Mouse (Mus musculus) kidney, adult 9 months (tissue): ENCODE data around the gene Elovl5.
"Not testable (repeated sequence)": the region's sequence is repeated elsewhere in the genome, so short reads cannot be mapped to it uniquely, and the experiment has no call there.

Experiments
- DNase-seq: peaks from one replicate; pipeline ENCODE4 v3.0.0; 2022

Gene Elovl5

DNA sequence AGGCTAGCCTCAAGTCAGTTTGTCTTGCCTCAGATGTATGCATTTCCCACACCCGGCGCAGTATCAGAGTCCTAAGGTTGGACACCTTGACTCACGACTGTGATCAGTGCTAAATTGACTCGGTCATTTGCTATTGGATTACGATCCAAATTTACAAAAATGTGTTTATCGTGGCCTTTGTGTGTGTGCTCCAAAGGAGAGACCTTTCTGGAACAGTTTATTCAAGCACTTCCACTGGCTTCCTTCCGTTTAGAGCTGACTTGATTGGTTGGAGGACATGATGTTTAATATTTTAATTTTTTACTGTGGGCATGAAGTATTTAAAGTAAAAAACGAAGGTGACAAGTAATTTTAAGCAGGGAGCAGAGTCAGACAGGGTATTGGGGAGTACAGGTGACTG, 38.8 kb downstream of the Elovl5 start:
- DNase-seq = no peak

GRCm38 (mm10) chr9:77958327-77958726, 41.2 kb downstream of the Elovl5 start:
- DNase-seq = no peak

GRCm38 (mm10) chr9:77959759-77960158, 42.6 kb downstream of the Elovl5 start:
- DNase-seq = no peak

GRCm38 (mm10) chr9:77961350-77961749, 44.2 kb downstream of the Elovl5 start:
- DNase-seq = no peak

GRCm38 (mm10) chr9:77964084-77964483, 46.9 kb downstream of the Elovl5 start:
- DNase-seq = peak; percentile 79

DNA sequence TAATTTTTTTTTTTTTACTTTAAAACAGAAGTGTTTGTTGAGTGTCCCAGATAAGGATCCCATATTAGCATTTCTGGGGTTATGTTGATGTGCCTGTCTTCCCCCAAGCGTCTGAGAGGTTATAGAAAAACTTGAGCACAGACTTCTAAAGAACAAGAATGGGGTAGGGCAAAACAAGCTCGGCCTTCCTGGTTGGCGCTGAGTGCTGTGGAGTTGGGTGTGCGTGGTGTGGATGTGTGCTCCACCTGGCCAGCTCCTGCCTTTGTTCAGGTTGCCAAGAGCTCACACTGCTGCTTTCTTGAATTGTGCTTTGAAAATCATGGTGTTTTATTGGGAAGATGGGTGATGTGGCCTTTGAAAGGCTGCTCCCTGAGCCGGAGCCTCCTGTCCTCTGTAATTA, 48.1 kb downstream of the Elovl5 start:
- DNase-seq = no peak

DNA sequence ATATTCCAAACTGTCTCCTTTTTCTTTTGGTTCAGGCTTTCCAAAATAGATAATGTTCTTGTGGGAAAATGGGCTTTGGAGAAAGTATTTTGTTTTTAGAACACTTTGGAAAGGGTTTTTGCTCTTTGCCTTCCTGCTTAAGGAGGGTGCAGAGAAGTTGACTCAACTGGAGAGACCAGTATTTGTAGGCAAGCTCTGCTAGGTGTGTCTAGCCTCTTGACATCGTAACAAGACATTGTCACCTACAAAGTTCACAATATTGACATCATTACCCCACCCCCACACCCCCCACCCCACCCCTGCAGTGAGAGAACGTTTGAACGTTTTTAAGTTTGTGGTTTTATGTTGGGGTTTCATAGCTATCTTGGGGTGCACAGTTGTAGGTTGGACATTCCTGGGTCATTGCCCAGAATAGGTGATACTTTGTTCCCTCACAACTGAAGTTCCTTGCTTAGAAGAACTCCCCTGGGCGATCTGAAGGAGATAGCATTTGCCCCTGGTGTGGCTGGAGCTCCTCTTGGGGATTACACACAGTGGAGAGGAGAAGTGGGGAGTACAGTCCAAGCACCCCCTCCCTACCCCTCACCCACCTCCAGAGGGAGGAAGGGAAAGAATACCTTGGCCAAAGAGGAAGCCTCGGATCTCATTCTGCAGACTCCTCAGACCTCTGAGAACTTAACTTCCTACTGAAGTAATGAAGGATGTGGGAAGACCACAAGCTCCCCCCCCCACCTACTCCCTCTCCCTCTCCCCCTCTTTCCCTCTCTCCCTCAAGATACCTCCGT, 48.8 kb downstream of the Elovl5 start:
- no peak for DNase-seq

GRCm38 (mm10) chr9:77966861-77967260, 49.7 kb downstream of the Elovl5 start:
- no peak for DNase-seq

- DNase-seq = no peak
Measured at GRCm38 (mm10) chr9:77967584-77968163, 50.5 kb downstream of the Elovl5 start.

DNA sequence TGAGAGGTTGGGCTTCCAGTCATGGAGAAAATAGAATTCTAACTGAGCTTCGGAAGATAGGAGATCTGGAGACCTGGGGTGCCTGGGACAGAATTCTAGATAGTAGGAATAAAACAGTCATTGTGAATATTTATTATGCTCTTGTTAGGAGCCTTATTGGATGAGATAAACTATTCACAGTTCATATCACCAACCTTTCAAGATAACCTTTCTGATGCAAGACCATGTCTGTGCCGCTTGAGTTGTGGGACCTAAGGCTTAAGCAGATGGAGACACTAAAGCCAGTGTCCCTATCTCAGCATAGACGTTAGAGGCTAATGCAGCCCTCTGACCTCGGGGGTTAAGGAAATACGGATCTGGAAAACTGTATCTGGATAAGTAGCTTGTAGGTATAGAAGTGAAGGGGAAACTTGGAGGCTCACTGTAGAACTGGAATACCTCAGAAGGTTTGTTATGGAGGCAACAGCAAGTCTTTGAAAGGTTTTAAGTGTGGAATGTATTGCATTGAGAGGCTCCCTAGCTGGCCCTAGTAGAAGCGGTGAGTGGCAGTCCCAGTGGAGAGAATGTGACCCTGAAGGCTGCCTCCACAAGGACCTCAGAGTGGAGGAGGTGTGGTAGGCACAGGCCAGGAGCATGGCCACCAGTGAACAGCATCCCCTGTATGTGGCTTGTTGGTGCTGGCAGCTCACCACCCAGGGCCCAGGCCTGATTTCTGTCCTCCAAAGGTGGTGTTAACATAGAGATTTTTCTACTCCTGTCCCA, 52.2 kb downstream of the Elovl5 start:
- DNase-seq = no peak

DNA sequence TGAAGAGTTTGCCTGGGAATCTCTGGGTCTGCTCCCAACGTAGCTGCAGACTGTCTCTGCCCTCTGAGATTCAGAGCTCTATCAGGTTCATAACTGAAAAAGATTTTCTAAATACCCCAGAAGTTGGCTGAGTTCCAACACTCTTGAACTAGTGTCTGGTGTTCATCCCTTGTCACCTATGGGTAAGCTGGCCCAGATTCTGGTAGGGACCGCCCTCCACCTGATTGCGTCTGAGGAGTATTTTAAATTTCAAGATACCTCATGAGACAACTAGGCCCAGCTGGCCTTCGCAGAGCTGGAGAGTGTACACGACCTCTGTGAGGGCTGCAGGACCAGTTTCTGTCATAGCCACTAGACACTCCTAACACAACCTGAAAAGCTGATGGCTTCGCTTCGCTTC, 61.8 kb downstream of the Elovl5 start:
- DNase-seq = no peak

- no peak for DNase-seq
Measured at GRCm38 (mm10) chr9:77982616-77983015, 65.5 kb downstream of the Elovl5 start.

DNA sequence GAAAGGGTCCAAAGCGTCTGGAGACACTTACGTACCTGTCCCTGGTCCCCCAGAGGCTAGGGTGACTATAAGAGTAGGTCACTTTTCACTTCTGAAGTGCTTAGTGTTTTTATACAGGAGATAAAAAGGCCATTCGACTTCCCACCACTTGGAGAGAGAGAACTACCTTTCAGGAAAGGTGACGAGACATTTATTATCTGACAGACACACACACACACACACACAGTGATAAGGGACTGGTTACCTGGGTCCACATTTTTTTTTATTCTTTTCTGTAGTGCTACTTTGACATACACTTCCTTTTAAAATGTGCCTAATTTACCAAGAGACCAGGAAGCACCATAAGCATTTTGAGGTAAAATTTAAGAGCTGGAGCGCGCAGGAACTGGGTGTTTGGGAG, 66.4 kb downstream of the Elovl5 start:
- DNase-seq = no peak

DNA sequence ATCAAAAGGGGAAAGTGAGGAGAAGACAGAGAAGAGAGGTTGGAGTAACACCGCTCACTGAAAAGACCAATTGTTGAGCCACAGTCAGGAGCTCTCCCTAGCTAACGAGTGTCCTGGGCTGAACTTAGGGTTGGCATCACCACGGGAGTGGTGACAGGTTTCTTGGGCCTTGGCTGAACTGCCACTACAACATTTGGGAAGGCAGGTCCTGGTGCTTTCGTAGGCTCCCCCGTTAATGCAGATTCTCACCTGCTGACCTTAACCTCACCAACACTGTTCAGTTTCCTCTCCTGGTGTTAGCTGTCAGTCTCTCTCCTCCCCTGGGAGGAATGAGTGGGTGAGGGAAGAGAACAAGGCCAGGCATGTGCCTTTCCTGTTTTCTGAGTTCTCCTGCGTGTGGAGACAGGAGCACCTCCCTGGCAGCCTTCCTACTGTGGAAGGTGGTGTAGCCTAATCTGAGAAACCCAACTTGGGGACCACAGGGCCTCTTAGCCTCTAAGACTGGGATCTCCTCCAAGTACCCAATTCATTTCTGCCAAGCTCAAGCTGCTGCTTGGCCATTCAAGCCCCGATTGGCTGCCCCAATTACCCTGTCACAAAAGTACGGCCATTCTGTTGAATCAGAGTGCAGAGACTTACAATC, 69.1 kb downstream of the Elovl5 start:
- DNase-seq = no peak

DNA sequence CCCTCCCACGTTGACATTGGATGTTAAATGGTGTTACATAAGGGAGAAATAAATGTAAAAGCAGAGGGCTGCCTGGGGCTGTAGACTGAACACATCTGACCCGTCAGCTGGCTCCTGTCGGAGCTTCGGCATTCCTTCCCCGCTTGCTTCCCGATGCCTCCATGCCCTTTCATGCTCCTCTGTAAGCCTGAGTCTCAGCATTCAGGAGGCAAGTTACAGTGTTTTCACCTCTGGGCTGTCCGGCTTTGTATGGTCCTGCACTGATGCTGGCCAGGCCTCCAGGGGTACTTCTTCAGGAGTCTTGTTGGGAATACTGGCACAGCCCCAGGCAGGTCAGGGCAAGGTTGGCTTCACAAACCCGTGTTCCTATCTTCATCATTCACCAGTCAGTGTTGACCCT, 72.5 kb downstream of the Elovl5 start:
- no peak for DNase-seq

DNA sequence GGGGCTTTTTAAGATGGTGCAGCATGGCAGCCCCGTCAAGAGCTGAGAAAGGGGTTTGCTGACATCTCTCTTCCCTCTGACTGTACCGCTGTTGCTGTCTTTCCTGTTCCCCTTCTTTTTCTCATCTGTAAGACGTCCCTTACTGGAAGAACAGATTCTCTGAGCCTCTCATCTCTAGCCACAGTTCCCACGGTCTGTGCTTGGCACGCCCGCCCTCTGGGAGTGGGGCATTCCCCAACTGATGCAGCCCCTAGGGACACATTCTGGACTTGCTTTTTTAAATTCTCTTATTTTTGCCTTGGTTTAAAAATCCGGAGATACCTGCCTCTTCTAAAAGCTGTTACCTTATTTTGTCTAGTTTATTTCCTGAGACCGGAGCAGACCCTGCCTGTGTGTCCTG, 73.1 kb downstream of the Elovl5 start:
- DNase-seq = no peak

GRCm38 (mm10) chr9:77991650-77992049, 74.5 kb downstream of the Elovl5 start:
- no peak for DNase-seq

DNA sequence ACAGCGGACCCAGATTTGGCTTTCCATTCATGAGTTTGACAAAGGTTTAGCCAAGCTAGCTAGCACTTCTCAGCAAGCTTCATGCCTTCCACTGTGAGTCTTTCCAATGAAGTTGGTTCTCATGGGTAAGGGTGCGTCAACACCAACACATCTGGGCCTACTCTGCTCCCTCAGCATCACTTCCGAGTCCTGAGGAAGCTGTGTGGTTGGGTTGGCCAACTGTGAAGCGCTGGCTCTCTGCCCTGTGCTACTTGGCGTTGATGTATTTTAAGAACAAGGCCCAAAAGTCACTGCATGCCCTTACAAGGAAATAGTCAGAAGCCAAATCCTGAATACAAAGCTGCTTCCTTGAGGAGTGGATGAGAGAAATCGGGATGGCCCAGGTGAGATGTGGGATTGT, 75.1 kb downstream of the Elovl5 start:
- DNase-seq = no peak

GRCm38 (mm10) chr9:77993101-77993500, 75.9 kb downstream of the Elovl5 start:
- no peak for DNase-seq

DNA sequence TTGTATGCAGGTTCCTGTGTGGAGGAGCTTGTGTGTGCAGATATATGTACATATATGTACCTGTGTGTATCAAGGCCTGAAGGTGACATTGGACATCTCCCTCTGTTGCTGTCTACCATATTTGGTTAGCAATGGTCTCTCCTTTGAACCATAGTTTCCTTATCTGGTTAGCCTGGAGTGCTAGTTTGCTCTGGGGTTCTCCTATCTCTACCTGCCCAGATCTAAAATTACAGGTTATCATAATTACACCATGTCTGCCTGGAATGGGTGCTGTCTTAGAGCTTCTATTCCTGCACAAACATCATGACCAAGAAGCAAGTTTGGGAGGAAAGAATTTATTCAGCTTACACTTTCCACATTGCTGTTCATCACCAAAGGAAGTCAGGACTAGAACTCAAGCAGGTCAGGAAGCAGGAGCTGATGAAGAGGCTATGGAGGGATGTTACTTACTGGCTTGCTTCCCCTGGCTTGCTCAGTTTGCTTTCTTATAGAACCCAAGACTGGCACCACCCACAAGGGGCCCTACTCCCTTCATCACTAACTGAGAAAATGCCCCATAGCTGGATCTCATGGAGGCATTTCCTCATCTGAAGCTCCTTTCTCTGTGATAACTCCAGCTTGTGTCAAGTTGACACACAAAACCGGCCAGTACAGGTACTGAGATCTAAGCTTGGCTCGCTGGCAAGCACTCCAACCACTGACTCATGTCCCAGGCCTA, 76.5 kb downstream of the Elovl5 start:
- not testable (repeated sequence) for DNase-seq

- DNase-seq = no peak
Measured at GRCm38 (mm10) chr9:77995235-77995634, 78.1 kb downstream of the Elovl5 start.

DNA sequence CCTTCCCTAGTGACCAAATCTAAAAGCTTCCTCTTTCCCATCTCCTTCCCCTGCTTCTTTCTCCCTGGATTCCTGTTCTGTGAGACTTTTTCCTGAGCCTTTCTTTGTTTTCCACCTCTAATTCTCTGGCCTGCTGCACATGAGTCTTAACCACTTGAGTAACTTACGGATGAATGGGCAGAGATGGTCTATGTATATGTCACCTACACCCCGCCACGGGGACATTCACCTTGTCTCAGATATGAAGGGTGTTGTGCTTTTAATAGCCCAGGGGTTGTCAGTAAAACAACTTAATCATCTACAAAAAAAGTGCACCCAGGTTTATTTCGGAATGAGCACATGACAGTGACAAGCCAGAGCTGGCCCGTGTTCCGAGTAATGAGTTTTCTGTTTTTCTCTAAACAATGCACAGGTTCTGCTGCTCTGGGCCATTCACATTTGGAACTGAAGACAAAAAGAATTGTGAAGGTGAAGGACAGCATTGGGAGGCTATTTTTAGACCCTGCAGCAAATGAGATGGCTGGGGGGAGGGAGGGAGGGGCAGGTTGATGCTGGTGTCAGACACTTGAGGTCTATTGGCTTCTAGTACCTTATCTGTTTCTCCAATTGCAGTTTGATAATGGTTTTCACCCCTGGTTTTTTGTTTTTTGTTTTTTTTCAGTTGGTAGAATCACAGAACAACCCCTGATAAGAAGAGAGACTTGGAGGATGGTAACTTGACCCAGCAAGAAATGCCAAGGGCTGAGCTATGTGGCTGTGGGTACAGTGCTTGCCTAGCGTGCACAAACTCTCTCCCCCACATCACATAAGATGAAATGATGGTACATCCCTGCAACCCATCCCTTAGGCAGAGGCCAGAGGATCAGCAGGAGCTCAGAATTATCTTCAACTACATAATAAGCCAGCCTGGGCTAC, 83.7 kb downstream of the Elovl5 start:
- DNase-seq = no peak
